Mouse (Mus musculus) kidney, embryonic 14.5 days (tissue): ENCODE measurements around the gene Slc25a19. TPM values are rescaled to one million over a fixed set of nuclear protein-coding genes. Genes with fewer than 3 reads are reported as not detected.

Experiments
- ATAC-seq: fragments of 200-750 bp; cut with Nextera tagmentation; 2 replicates; pipeline ENCODE4 v1.8.0; 2017; ENCODE audit warnings: moderate number of reproducible peaks, mild to moderate bottlenecking, moderate TSS enrichment, moderate library complexity; ENCODE audit not compliant: low FRiP score, low TSS enrichment
- H3K27ac ChIP-seq: fragments of 300-500 bp; sonication (generic); 2 replicates; pipeline ENCODE4 v1.5.1; 2014; ENCODE audit warnings: low read depth, mild to moderate bottlenecking, low read length, moderate library complexity, mixed read lengths
- H3K27me3 ChIP-seq: fragments of 300-500 bp; sonication (generic); 2 replicates; pipeline ENCODE4 v1.6.1; 2014; ENCODE audit warnings: mild to moderate bottlenecking, low read length; ENCODE audit not compliant: control insufficient read depth, insufficient read depth
- H3K36me3 ChIP-seq: fragments of 300-500 bp; sonication (generic); 2 replicates; pipeline ENCODE4 v1.6.1; 2014; ENCODE audit warnings: low read length, mixed read lengths; ENCODE audit not compliant: control insufficient read depth, insufficient read depth
- H3K4me1 ChIP-seq: fragments of 300-500 bp; sonication (generic); 2 replicates; pipeline ENCODE4 v1.6.1; 2014; ENCODE audit warnings: low read length, mixed read lengths; ENCODE audit not compliant: control insufficient read depth, insufficient read depth
- H3K4me2 ChIP-seq: fragments of 300-500 bp; sonication (generic); replicated peaks from 2 replicates; pipeline ENCODE4 v1.6.1; 2014; ENCODE audit warnings: low read depth, mild to moderate bottlenecking, low read length
- H3K4me3 ChIP-seq: fragments of 300-500 bp; sonication (generic); 2 replicates; pipeline ENCODE4 v1.5.1; 2014; ENCODE audit warnings: mild to moderate bottlenecking, low read length
- H3K9ac ChIP-seq: fragments of 300-500 bp; sonication (generic); 2 replicates; pipeline ENCODE4 v1.6.1; 2014; ENCODE audit warnings: low read depth, mild to moderate bottlenecking, low read length, moderate library complexity
- H3K9me3 ChIP-seq: fragments of 300-500 bp; sonication (generic); 2 replicates; pipeline ENCODE4 v1.6.1; 2016; ENCODE audit warnings: low read length; ENCODE audit not compliant: control insufficient read depth
- WGBS: fragments of 180-500 bp; shearing (Covaris S2); extraction: QIAGEN DNeasy Blood & Tissue Kit; methylation state at CpG from one replicate; pipeline ENCODE4 v1.1.7; 2014; 5-methylcytosine and 5-hydroxymethylcytosine counted together
- polyA plus RNA-seq: library from polyadenylated mRNA; unstranded; fragments of >200 nt; fragmentation: Nextera tagmentation; extraction: Ambion mirVana; gene quantifications from 2 replicates; pipeline ENCODE4 v1.2.1, GENCODE M21; 2014

The Slc25a19 gene
- polyA plus RNA-seq, 1 experiment from 2014 or later, result 40.8 TPM

- H3K4me1 ChIP-seq, result peaks cover 23% of the 10 kb centered on the region
- H3K4me3 ChIP-seq, result no peak overlapping the region
- H3K9me3 ChIP-seq, result no peaks in the 10 kb centered on the region
- H3K27ac ChIP-seq, result no peak overlapping the region
- H3K27me3 ChIP-seq, result no peaks in the 10 kb centered on the region
- no peak overlapping the region for H3K4me2 ChIP-seq
- WGBS, result 96% methylated on average over 7 of the region's 7 CpGs
- ATAC-seq, result no peak
- no peak overlapping the region for H3K9ac ChIP-seq
- peaks cover 27% of the 10 kb centered on the region for H3K36me3 ChIP-seq
Measured at GRCm38 (mm10) chr11:115616371-115616770, 11.7 kb downstream of the Slc25a19 start.

- H3K9ac ChIP-seq, result 0 out of 2 replicates have a peak overlapping the region, but pooled peaks have one; percentile 18
- ATAC-seq, result no peak
- 94% methylated on average over 6 of the region's 6 CpGs for WGBS
- no peaks in the 10 kb centered on the region for H3K9me3 ChIP-seq
- H3K4me3 ChIP-seq, result no peak overlapping the region
- no peaks in the 10 kb centered on the region for H3K27me3 ChIP-seq
- H3K4me2 ChIP-seq, result no peak overlapping the region
- H3K4me1 ChIP-seq, result peaks cover 26% of the 10 kb centered on the region
- H3K27ac ChIP-seq, result no peak overlapping the region
- peaks cover 22% of the 10 kb centered on the region for H3K36me3 ChIP-seq
Measured at GRCm38 (mm10) chr11:115615875-115616274, 12.2 kb downstream of the Slc25a19 start.

GRCm38 (mm10) chr11:115615108-115615825 lies 12.8 kb downstream of the Slc25a19 start:
- peaks cover 18% of the 10 kb centered on the region for H3K36me3 ChIP-seq
- WGBS, result 82% methylated on average over 15 of the region's 15 CpGs
- no peak overlapping the region for H3K4me3 ChIP-seq
- H3K9me3 ChIP-seq, result no peaks in the 10 kb centered on the region
- H3K4me2 ChIP-seq, result no peak overlapping the region
- peaks cover 26% of the 10 kb centered on the region for H3K4me1 ChIP-seq
- peak overlapping the region; percentile 28; the same call in 1 of the 2 replicates for H3K9ac ChIP-seq
- peak overlapping the region; percentile 53 for H3K27ac ChIP-seq
- ATAC-seq, result no peak; the same call in 1 of the 2 replicates
- H3K27me3 ChIP-seq, result no peaks in the 10 kb centered on the region

- Histone ChIP-seq H3K36me3 (peaks cover 16% of the 10 kb centered on the region), H3K4me1 (peaks cover 26% of the 10 kb centered on the region), H3K27ac (peak overlapping the region; percentile 53), H3K4me2 (no peak overlapping the region), H3K9ac (no peak overlapping the region), H3K4me3 (no peak overlapping the region), H3K9me3 (no peaks in the 10 kb centered on the region), H3K27me3 (no peaks in the 10 kb centered on the region)
- 60% methylated on average over 10 of the region's 10 CpGs for WGBS
- ATAC-seq, result peak; percentile 36
Measured at GRCm38 (mm10) chr11:115614346-115615107, 13.6 kb downstream of the Slc25a19 start.

GRCm38 (mm10) chr11:115613138-115613945 lies 14.8 kb downstream of the Slc25a19 start:
- peak overlapping the region; percentile 92 for H3K27ac ChIP-seq
- ATAC-seq, result 0 out of 2 replicates have a peak, but pooled peaks have one; percentile 2
- no peaks in the 10 kb centered on the region for H3K27me3 ChIP-seq
- H3K9ac ChIP-seq, result peak overlapping the region; percentile 70
- no peaks in the 10 kb centered on the region for H3K9me3 ChIP-seq
- peak overlapping the region; percentile 70 for H3K4me3 ChIP-seq
- H3K4me1 ChIP-seq, result peaks cover 26% of the 10 kb centered on the region
- H3K36me3 ChIP-seq, result peaks cover 27% of the 10 kb centered on the region
- 1% methylated on average over 16 of the region's 16 CpGs for WGBS
- peak overlapping the region; percentile 66 for H3K4me2 ChIP-seq

- Histone ChIP-seq H3K4me3 (peak within 1 kb of the TSS; percentile 70), H3K27me3 (no peaks in the 10 kb centered on the region), H3K9me3 (no peaks in the 10 kb centered on the region), H3K4me1 (peaks cover 26% of the 10 kb centered on the region), H3K4me2 (peak within 1 kb of the TSS; percentile 66), H3K36me3 (peaks cover 31% of the 10 kb centered on the region), H3K9ac (peak within 1 kb of the TSS; percentile 70), H3K27ac (peak within 1 kb of the TSS; percentile 92)
- ATAC-seq, result peak; percentile 74
- WGBS, result 1% methylated on average over 70 of the region's 80 CpGs
Measured at GRCm38 (mm10) chr11:115612410-115613137, 15.5 kb downstream of the Slc25a19 start, which contains the start of gene Mif4gd. Gene Mif4gd (minus strand): TSS chr11:115612969.

- 0% methylated on average over 13 of the region's 13 CpGs for WGBS
- peak overlapping the region; percentile 66 for H3K4me2 ChIP-seq
- peak overlapping the region; percentile 63 for H3K27ac ChIP-seq
- H3K4me1 ChIP-seq, result peaks cover 26% of the 10 kb centered on the region
- no peaks in the 10 kb centered on the region for H3K9me3 ChIP-seq
- peak overlapping the region; percentile 70 for H3K4me3 ChIP-seq
- H3K27me3 ChIP-seq, result no peaks in the 10 kb centered on the region
- ATAC-seq, result no peak; the same call in none of the 2 replicates
- peak overlapping the region; percentile 70 for H3K9ac ChIP-seq
- H3K36me3 ChIP-seq, result peaks cover 32% of the 10 kb centered on the region
Measured at GRCm38 (mm10) chr11:115612059-115612409, 16.1 kb downstream of the Slc25a19 start.

- H3K27me3 ChIP-seq, result no peaks in the 10 kb centered on the region
- no peaks in the 10 kb centered on the region for H3K9me3 ChIP-seq
- peaks cover 40% of the 10 kb centered on the region for H3K36me3 ChIP-seq
- H3K4me1 ChIP-seq, result peaks cover 26% of the 10 kb centered on the region
- no peak overlapping the region; the same call in 1 of the 2 replicates for H3K4me2 ChIP-seq
- ATAC-seq, result no peak
- 46% methylated on average over 6 of the region's 6 CpGs for WGBS
- no peak overlapping the region for H3K4me3 ChIP-seq
- no peak overlapping the region for H3K27ac ChIP-seq
- no peak overlapping the region for H3K9ac ChIP-seq
Measured at GRCm38 (mm10) chr11:115611173-115611572, 16.9 kb downstream of the Slc25a19 start.
